Mouse (Mus musculus) myocyte (in vitro differentiated cells): ENCODE results near the gene Poldip3. TPM values are rescaled to one million over a fixed set of nuclear protein-coding genes. Genes with fewer than 3 reads are reported as not detected.

Source experiments
- H3K27me3 ChIP-seq: one replicate; pipeline ENCODE4 v1.6.1; 2011; ENCODE audit not compliant: control insufficient read depth, insufficient read depth, insufficient read length
- H3K36me3 ChIP-seq: one replicate; pipeline ENCODE4 v1.6.1; 2011; ENCODE audit not compliant: control insufficient read depth, insufficient read depth
- H3K4me2 ChIP-seq: one replicate; pipeline ENCODE4 v1.6.1; 2011; ENCODE audit warnings: low read depth, control low read depth
- H3K4me3 ChIP-seq: one replicate; pipeline ENCODE4 v1.5.1; 2011; ENCODE audit warnings: mild to moderate bottlenecking, control low read depth, moderate library complexity
- H3K79me2 ChIP-seq: one replicate; pipeline ENCODE4 v1.6.1; 2011; ENCODE audit not compliant: control insufficient read depth, insufficient read depth
- H3ac ChIP-seq: one replicate; pipeline ENCODE4 v1.6.1; 2011; ENCODE audit not compliant: control insufficient read depth, insufficient read length
- CEBPB ChIP-seq: IDR thresholded peaks from 2 replicates; pipeline ENCODE4 v1.6.1; 2011; ENCODE audit warnings: mild to moderate bottlenecking, moderate library complexity; ENCODE audit not compliant: poor library complexity, insufficient read depth, severe bottlenecking
- E2F4 ChIP-seq: IDR thresholded peaks from one replicate; pipeline ENCODE4 v1.6.1; 2011; ENCODE audit warnings: mild to moderate bottlenecking, control low read depth, moderate library complexity; ENCODE audit not compliant: insufficient read depth
- MAX ChIP-seq: IDR thresholded peaks from one replicate; pipeline ENCODE4 v1.6.1; 2011; ENCODE audit warnings: low read depth, mild to moderate bottlenecking, control low read depth
- MYOD1 ChIP-seq, 3 experiments: IDR thresholded peaks; one replicate each; pipeline ENCODE4 v1.6.1; 2011; ENCODE audit warnings: control low read depth in 2 of 3, low read depth in 2 of 3, mild to moderate bottlenecking in 2 of 3, moderate library complexity in 1 of 3; ENCODE audit not compliant: insufficient read length in 2 of 3, control insufficient read depth in 1 of 3
- MYOG ChIP-seq, 3 experiments: IDR thresholded peaks; one replicate each; pipeline ENCODE4 v1.6.1; 2011; ENCODE audit warnings: control low read depth in 2 of 3, low read depth in 2 of 3, mild to moderate bottlenecking in 2 of 3; ENCODE audit not compliant: insufficient read length in 2 of 3, control insufficient read depth in 1 of 3, insufficient read depth in 1 of 3
- POLR2A ChIP-seq: IDR thresholded peaks from one replicate; pipeline ENCODE4 v1.6.1; 2011; ENCODE audit warnings: low read depth, mild to moderate bottlenecking, control low read depth, moderate library complexity; ENCODE audit not compliant: insufficient read length
- POLR2AphosphoS2 ChIP-seq: IDR thresholded peaks from one replicate; pipeline ENCODE4 v1.6.1; 2011; ENCODE audit warnings: low read depth, control low read depth; ENCODE audit not compliant: insufficient read length
- REST ChIP-seq: IDR thresholded peaks from one replicate; pipeline ENCODE4 v1.6.1; 2011; ENCODE audit warnings: mild to moderate bottlenecking, control low read depth, moderate library complexity; ENCODE audit not compliant: insufficient read depth, insufficient read length
- SRF ChIP-seq: IDR thresholded peaks from one replicate; pipeline ENCODE4 v1.6.1; 2011; ENCODE audit warnings: low read depth; ENCODE audit not compliant: control insufficient read depth, insufficient read length
- TCF12 ChIP-seq: IDR thresholded peaks from one replicate; pipeline ENCODE4 v1.6.1; 2011; ENCODE audit warnings: mild to moderate bottlenecking, control low read depth; ENCODE audit not compliant: poor library complexity, insufficient read depth, severe bottlenecking
- TCF3 ChIP-seq: IDR thresholded peaks from one replicate; pipeline ENCODE4 v1.6.1; 2011; ENCODE audit warnings: low read depth, control low read depth; ENCODE audit not compliant: insufficient read length
- USF1 ChIP-seq: IDR thresholded peaks from one replicate; pipeline ENCODE4 v1.6.1; 2011; ENCODE audit warnings: low read depth, mild to moderate bottlenecking, control low read depth, moderate library complexity
- polyA plus RNA-seq: library from polyadenylated mRNA; unstranded; fragments of >200 nt; fragmentation: generic; extraction: Trizol; gene quantifications from one replicate; pipeline ENCODE4 v1.2.1, GENCODE M21; 2012; ENCODE audit warnings: missing spikeins

Poldip3 gene
- polyA plus RNA-seq, 1 experiment, result 85.9 TPM

DNA sequence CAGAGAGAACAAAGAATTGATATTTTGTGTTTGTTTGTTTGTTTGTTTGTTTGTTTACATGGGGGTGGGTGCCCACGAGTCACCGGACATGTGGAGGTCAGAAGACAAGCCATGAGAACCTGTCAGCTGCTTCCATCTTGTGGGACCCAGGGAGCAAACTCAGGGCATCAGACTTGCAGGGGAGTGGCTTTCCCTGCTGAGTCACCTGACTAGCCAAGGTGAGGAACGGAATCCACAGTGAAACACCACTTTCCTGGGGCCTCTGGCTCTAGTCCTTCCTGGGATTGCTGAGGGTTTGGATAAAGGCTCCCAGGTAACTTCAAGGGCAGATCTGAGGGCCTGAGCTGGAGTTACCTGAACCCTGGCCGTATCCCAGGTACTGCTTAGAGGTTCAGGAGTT, 27.5 kb upstream of the Poldip3 start:
- Histone ChIP-seq H3K27me3 (no peaks in the 10 kb centered on the region), H3K4me2 (no peak overlapping the region), H3ac (no peak overlapping the region), H3K79me2 (peaks cover 1% of the 10 kb centered on the region), H3K36me3 (no peaks in the 10 kb centered on the region), H3K4me3 (no peak overlapping the region)
- TF ChIP-seq POLR2AphosphoS2, result no peak
- no peak for TF ChIP-seq E2F4
- TF ChIP-seq MYOG (IDR thresholded peaks at IDR 0.05; ENCODE audit: control insufficient read depth in 1 of 3, insufficient read depth in 1 of 3, insufficient read length in 2 of 3, low read depth in 2 of 3), result no peak
- no peak for TF ChIP-seq MAX
- no peak for TF ChIP-seq POLR2A
- no peak for TF ChIP-seq REST
- TF ChIP-seq SRF, result no peak
- no peak for TF ChIP-seq MYOD1 (IDR thresholded peaks at IDR 0.05; ENCODE audit: control insufficient read depth in 1 of 3, insufficient read length in 2 of 3, low read depth in 2 of 3)
- no peak for TF ChIP-seq TCF3
- no peak for TF ChIP-seq TCF12
- TF ChIP-seq CEBPB, result no peak
- TF ChIP-seq USF1, result no peak

DNA sequence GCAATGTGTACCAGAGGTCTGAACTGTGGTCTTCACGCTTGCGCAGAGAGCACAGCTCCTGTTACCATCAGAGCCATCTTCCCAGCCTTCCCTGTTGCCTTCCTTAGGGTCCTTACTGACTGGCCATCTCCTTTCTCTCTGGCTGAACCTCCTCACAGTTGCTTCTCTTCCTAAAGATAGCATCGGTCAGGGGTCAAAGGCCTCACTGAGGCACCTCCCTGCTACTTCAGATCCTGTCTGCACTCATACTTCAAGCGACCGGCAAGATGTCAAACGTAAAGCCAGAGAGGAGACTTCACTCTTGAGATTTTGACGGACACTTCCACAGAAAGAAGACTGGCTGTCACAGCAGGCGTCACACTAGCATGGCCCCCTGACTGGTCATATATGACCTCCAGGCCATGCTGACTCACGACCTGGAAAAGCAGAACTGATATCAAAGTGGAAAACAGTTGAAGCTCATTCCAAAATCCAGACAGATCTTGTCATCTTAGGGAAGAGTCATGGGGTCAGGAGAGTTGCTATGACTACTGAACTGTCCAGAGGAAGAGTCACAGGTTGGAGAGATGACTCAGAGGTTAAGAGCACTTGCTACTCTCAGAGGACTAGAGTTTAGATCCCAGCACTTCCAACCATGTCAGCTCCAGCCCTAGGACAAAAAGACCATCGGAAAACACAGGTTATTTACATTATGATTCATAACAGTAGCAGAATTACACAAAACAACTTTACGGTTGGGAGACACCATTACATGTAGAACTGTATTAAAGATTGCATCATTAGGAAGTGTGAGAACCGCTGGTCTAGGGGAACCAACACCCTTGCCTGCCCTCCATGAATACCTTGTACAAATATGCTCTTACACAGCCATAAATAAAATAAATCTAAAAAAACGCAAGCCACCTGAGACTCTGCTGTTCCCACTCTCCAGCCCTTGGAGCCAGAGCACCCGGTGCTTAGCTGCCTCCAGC, 25.0 kb upstream of the Poldip3 start:
- TF ChIP-seq MYOD1 (IDR thresholded peaks at IDR 0.05; ENCODE audit: control insufficient read depth in 1 of 3, insufficient read length in 2 of 3, low read depth in 2 of 3), result no peak
- no peak for TF ChIP-seq SRF
- TF ChIP-seq MYOG (IDR thresholded peaks at IDR 0.05; ENCODE audit: control insufficient read depth in 1 of 3, insufficient read depth in 1 of 3, insufficient read length in 2 of 3, low read depth in 2 of 3), result no peak
- TF ChIP-seq E2F4, result no peak
- TF ChIP-seq POLR2A, result no peak
- no peak for TF ChIP-seq TCF3
- no peak for TF ChIP-seq REST
- TF ChIP-seq MAX, result no peak
- peak; percentile 60 for TF ChIP-seq CEBPB
- no peak for TF ChIP-seq TCF12
- TF ChIP-seq USF1, result peak; percentile 30
- peaks cover 26% of the 10 kb centered on the region for H3K79me2 ChIP-seq
- H3K36me3 ChIP-seq, result no peaks in the 10 kb centered on the region
- H3ac ChIP-seq, result no peak overlapping the region
- H3K27me3 ChIP-seq, result no peaks in the 10 kb centered on the region
- no peak overlapping the region for H3K4me2 ChIP-seq
- H3K4me3 ChIP-seq, result no peak overlapping the region

DNA sequence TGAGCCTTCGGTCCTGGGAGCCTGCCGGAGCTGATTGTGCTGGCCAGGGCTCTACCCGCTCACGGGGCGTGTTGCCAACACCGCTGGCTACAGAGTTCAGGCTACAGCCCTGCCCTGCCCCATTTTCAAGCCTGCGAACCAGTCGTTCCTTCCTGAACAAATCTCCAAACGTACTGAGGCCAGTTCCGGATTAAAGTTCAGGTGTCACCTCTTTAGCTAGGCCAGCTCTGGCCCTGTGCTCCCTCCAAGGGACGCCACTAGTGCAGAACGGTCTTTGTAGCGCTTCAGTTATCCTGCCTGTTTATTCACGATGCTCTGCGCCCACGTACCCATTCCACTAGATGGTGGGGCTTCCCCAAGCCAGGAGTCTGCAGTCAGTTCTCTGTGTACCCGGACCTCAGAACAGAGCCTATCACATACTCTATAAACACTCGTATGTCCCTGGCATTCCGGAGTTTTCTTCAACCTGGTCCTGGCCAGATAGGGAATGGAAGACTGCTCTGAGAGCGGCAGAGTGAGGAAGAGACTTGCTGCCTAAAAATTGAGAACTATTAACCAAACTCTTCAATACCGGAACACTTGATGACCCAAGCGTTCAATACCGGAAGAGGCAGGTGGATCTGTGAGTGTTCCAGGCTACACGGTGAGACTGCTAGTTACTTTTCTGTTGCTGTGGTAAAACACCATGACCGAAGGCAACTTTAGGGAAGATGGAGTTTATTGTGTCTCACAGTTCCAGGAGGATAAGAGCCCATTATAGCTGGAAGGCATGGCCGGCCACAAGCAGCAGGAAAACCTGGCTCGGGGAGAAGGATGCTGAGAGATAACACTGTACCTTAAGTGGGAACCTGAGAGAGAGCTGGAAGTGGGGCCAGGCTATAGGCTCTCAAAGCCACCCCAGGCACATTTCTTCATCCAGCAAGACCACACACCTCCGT, 23.6 kb upstream of the Poldip3 start, which contains the start of gene Cyb5r3:
Gene Cyb5r3 (minus strand): TSS at position 101 of the 938 bp plus-strand sequence.
- Histone ChIP-seq H3K79me2 (peaks cover 40% of the 10 kb centered on the region), H3K36me3 (no peaks in the 10 kb centered on the region)
- TF ChIP-seq POLR2AphosphoS2, result peak; percentile 4
- TF ChIP-seq E2F4, result no peak

DNA sequence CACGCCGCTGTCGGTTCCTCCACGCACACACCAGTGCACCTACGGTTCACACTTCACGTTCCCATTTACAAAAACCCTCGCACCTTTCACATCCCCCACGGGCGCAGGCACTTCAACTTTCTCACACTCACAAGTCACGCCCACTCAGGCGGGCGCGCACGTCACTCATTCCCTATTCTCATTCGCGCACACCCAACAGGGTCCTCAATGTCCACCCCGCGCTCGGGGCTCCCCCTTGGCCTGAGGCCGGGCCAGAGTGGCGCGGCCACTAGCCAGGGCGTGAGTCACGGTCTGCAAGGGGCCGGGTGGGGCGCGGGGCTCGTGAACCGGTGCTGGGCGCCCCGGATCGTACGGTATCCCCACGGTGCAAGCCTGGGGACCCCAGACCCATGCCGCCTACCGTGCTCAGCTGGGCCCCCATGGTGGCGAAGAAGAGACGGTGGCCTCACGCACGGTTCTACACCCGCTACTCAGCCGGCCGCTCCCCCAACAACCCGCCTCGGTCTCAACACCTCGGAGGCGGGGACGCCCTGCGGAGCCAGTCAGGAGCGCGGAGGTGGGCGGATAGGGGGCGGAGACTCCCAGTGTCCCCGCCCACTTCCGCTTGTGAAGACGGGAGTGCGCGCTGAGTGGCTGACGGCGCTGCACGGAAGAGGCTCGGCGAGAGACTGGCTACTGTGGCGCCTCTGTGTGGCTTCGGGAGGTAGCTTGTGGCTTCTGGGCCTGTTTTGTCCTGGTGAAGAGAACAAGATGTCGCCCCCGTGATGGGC, 22.7 kb upstream of the Poldip3 start:
- Histone ChIP-seq H3K4me3 (peak overlapping the region; percentile 70), H3K27me3 (no peaks in the 10 kb centered on the region), H3K36me3 (no peaks in the 10 kb centered on the region), H3K4me2 (peak overlapping the region; percentile 99), H3ac (peak overlapping the region; percentile 70), H3K79me2 (peaks cover 49% of the 10 kb centered on the region)
- TF ChIP-seq E2F4, result no peak
- no peak for TF ChIP-seq USF1
- TF ChIP-seq TCF12, result no peak
- peak; percentile 91 for TF ChIP-seq POLR2AphosphoS2
- peak; percentile 95 for TF ChIP-seq POLR2A
- peak; percentile 82 for TF ChIP-seq SRF
- peak in 1 of 3 experiments; percentile 9 for TF ChIP-seq MYOG (IDR thresholded peaks at IDR 0.05; ENCODE audit: control insufficient read depth in 1 of 3, insufficient read depth in 1 of 3, insufficient read length in 2 of 3, low read depth in 2 of 3)
- peak; percentile 4 for TF ChIP-seq TCF3
- TF ChIP-seq MAX, result no peak
- no peak for TF ChIP-seq CEBPB
- TF ChIP-seq MYOD1 (IDR thresholded peaks at IDR 0.05; ENCODE audit: control insufficient read depth in 1 of 3, insufficient read length in 2 of 3, low read depth in 2 of 3), result peak in 1 of 3 experiments; percentile 20
- no peak for TF ChIP-seq REST

More for the DNA sequence above, 23.6 kb upstream of the Poldip3 start, which contains the start of gene Cyb5r3:
- H3K27me3 ChIP-seq, result no peaks in the 10 kb centered on the region
- H3K4me2 ChIP-seq, result peak within 1 kb of the TSS; percentile 99
- H3K4me3 ChIP-seq, result peak within 1 kb of the TSS; percentile 70
- H3ac ChIP-seq, result peak within 1 kb of the TSS; percentile 70
